Mouse (Mus musculus) spleen, postnatal 14 days (tissue): ENCODE results near the gene Nebl.

Source experiments
- DNase-seq, 2 experiments: peaks; one replicate each; pipeline ENCODE4 v3.0.0; 2021 to 2022; ENCODE audit warnings: low spot score in 2 of 2

Gene Nebl

GRCm38 (mm10) chr2:17623931-17624330, 107.3 kb downstream of the Nebl start:
- DNase-seq: no peak

- no peak for DNase-seq
Measured at GRCm38 (mm10) chr2:17610259-17610658, 121.0 kb downstream of the Nebl start.

GRCm38 (mm10) chr2:17603573-17603972, 127.7 kb downstream of the Nebl start:
- no peak for DNase-seq

- no peak for DNase-seq
Measured at GRCm38 (mm10) chr2:17600652-17601051, 130.6 kb downstream of the Nebl start.

GRCm38 (mm10) chr2:17599860-17600259, 131.4 kb downstream of the Nebl start:
- no peak for DNase-seq

GRCm38 (mm10) chr2:17597932-17598331, 133.3 kb downstream of the Nebl start:
- no peak for DNase-seq

GRCm38 (mm10) chr2:17589669-17590068, 141.6 kb downstream of the Nebl start:
- DNase-seq: no peak

GRCm38 (mm10) chr2:17585329-17585992, 145.8 kb downstream of the Nebl start:
- no peak for DNase-seq

- no peak for DNase-seq
Measured at GRCm38 (mm10) chr2:17575648-17576047, 155.6 kb downstream of the Nebl start.

GRCm38 (mm10) chr2:17571716-17572115, 159.5 kb downstream of the Nebl start:
- no peak for DNase-seq

GRCm38 (mm10) chr2:17558889-17559742, 172.1 kb downstream of the Nebl start:
- DNase-seq: no peak

GRCm38 (mm10) chr2:17549895-17550558, 181.2 kb downstream of the Nebl start:
- no peak for DNase-seq

- DNase-seq: no peak
Measured at GRCm38 (mm10) chr2:17546354-17546948, 184.8 kb downstream of the Nebl start.

- DNase-seq: no peak
Measured at GRCm38 (mm10) chr2:17539737-17540136, 191.5 kb downstream of the Nebl start.

- no peak for DNase-seq
Measured at GRCm38 (mm10) chr2:17538493-17538892, 192.8 kb downstream of the Nebl start.

GRCm38 (mm10) chr2:17531355-17532105, 199.7 kb downstream of the Nebl start:
- DNase-seq: no peak

- no peak for DNase-seq
Measured at GRCm38 (mm10) chr2:17525739-17526526, 205.3 kb downstream of the Nebl start.

- no peak for DNase-seq
Measured at GRCm38 (mm10) chr2:17525211-17525610, 206.1 kb downstream of the Nebl start.

GRCm38 (mm10) chr2:17524205-17524978, 206.9 kb downstream of the Nebl start:
- no peak for DNase-seq

GRCm38 (mm10) chr2:17523791-17524190, 207.5 kb downstream of the Nebl start:
- DNase-seq: no peak
